Mouse (Mus musculus) erythroblast, embryonic 14.5 days (primary cell): ENCODE measurements around the gene Mapk12.

Experiments
- GATA1 ChIP-seq: IDR thresholded peaks from 2 replicates; pipeline ENCODE4 v1.6.1; 2012; ENCODE audit warnings: low read length, inconsistent platforms, mixed read lengths
- TAL1 ChIP-seq: IDR thresholded peaks from 3 replicates; pipeline ENCODE4 v1.6.1; 2012; ENCODE audit warnings: low read length, inconsistent platforms, mixed read lengths

DNA sequence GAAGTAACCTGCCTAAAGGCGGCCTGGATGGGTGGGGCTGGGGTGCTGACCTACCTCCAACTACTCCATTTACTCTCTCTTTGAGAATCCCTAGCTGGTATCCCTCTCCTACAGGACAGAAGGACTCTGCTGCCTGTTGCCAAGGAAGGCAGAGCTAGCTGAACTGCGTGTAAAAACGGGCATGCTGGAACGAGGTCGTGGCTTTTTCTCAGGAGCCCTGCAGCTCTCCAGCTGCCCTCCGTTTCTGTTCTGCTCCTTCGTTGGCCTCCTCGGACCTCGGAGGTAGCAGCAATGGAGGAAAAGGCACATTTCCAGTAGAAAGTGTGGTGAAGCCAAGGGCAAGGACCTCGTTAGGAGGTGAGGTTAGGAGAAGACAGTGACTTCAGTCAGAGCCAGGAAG lies 28.4 kb upstream of the Mapk12 start:
- no peak for TF ChIP-seq TAL1
- TF ChIP-seq GATA1, result no peak
